Mouse (Mus musculus) G1E (cell line): ENCODE measurements at regions not wholly inside any gene's neighbourhood (a gene's known extent, or its start where the extent isn't known, plus 50 kb on each side); places are given as distances from the start of the nearest gene placed in this dataset.

Source experiments
- CTCF ChIP-seq: IDR thresholded peaks from 2 replicates; pipeline ENCODE4 v1.5.1; 2012; ENCODE audit warnings: low read depth, low read length, inconsistent platforms, mixed read lengths
- GATA1 ChIP-seq: IDR thresholded peaks from 2 replicates; pipeline ENCODE4 v1.6.1; 2012; ENCODE audit warnings: borderline replicate concordance, low read length, inconsistent platforms, mixed read lengths
- GATA2 ChIP-seq: IDR thresholded peaks from 2 replicates; pipeline ENCODE4 v1.6.1; 2012; ENCODE audit warnings: low read depth, low read length, inconsistent platforms, borderline replicate concordance
- POLR2AphosphoS5 ChIP-seq: IDR thresholded peaks from 2 replicates; pipeline ENCODE4 v1.6.1; 2012; ENCODE audit warnings: low read depth, low read length, inconsistent platforms; ENCODE audit not compliant: insufficient replicate concordance
- TAL1 ChIP-seq: conservative IDR thresholded peaks from 2 replicates; pipeline ENCODE4 v1.6.1; 2012; ENCODE audit warnings: low read depth, low read length, inconsistent platforms, mixed read lengths

GRCm38 (mm10) chr12:25245251-25245650 lies 148.3 kb upstream of the Id2 start:
- TF ChIP-seq CTCF (no peak), GATA1 (no peak), POLR2AphosphoS5 (no peak), TAL1 (no peak), GATA2 (no peak)
